Mouse (Mus musculus) liver, adult 2 months (tissue): Measurements from ENCODE around the gene Dnaja3. TPM values are rescaled to one million over a fixed set of nuclear protein-coding genes. Genes with fewer than 3 reads are reported as not detected.
A peak's percentile ranks its signal among the peaks of the same experiment; 100 is the strongest.

ENCODE experiments used
- DNase-seq: peaks from one replicate; pipeline ENCODE4 v3.0.0-alpha.2; 2011; ENCODE audit warnings: low read depth, low spot score; ENCODE audit errors: extremely low read depth
- H3K27ac ChIP-seq: fragments of 200-500 bp; replicated peaks from 2 replicates; pipeline ENCODE4 v1.5.1; 2012; ENCODE audit warnings: low read depth, mild to moderate bottlenecking, control low read depth, inconsistent platforms, low read length; ENCODE audit not compliant: insufficient read depth
- H3K27me3 ChIP-seq: fragments of 200-500 bp; 2 replicates; pipeline ENCODE4 v1.6.1; 2012; ENCODE audit warnings: mild to moderate bottlenecking, moderate library complexity, low read length, inconsistent platforms; ENCODE audit not compliant: control insufficient read depth, insufficient read depth
- H3K36me3 ChIP-seq: fragments of 200-500 bp; 2 replicates; pipeline ENCODE4 v1.6.1; 2012; ENCODE audit warnings: low read length, inconsistent platforms; ENCODE audit not compliant: control insufficient read depth, insufficient read depth
- H3K4me1 ChIP-seq: fragments of 200-500 bp; 2 replicates; pipeline ENCODE4 v1.6.1; 2011; ENCODE audit warnings: low read length; ENCODE audit not compliant: control insufficient read depth, insufficient read depth
- H3K4me3 ChIP-seq: fragments of 200-500 bp; 2 replicates; pipeline ENCODE4 v1.5.1; 2011; ENCODE audit warnings: low read depth, mild to moderate bottlenecking, control low read depth, low read length, moderate library complexity; ENCODE audit not compliant: insufficient read depth
- H3K79me2 ChIP-seq: fragments of 200-500 bp; 2 replicates; pipeline ENCODE4 v1.6.1; 2012; ENCODE audit warnings: inconsistent platforms, mild to moderate bottlenecking, low read length, moderate library complexity; ENCODE audit not compliant: control insufficient read depth, insufficient read depth
- H3K9ac ChIP-seq: fragments of 200-500 bp; 2 replicates; pipeline ENCODE4 v1.6.1; 2012; ENCODE audit warnings: low read depth, mild to moderate bottlenecking, control low read depth, inconsistent platforms, low read length
- CTCF ChIP-seq: fragments of 200-500 bp; IDR thresholded peaks from 2 replicates; pipeline ENCODE4 v1.5.1; 2011; ENCODE audit warnings: low read depth, low read length, control low read depth
- POLR2A ChIP-seq: fragments of 200-500 bp; IDR thresholded peaks from 2 replicates; pipeline ENCODE4 v1.6.1; 2011; ENCODE audit warnings: low read length, control low read depth; ENCODE audit not compliant: insufficient read depth; ENCODE audit errors: extremely low read depth
- WGBS: fragments of 180-500 bp; shearing (Covaris S2); methylation state at CpG from one replicate; pipeline ENCODE4 v1.1.7; 2018; 5-methylcytosine and 5-hydroxymethylcytosine counted together
- polyA plus RNA-seq: library from polyadenylated mRNA; depleted of rRNA; stranded (reverse); fragments of >200 nt; gene quantifications from 2 replicates; pipeline ENCODE4 v1.2.3, GENCODE M21; 2012
- total RNA-seq: library from RNA; depleted of rRNA; stranded (reverse); fragments of >200 nt; gene quantifications from 2 replicates; pipeline ENCODE4 v1.2.3, GENCODE M21; 2014

The Dnaja3 gene
- total and polyA plus RNA-seq, 2 experiments, result 37.7 to 76.3 TPM

GRCm38 (mm10) chr16:4658781-4659245 is 19.0 kb downstream of the Dnaja3 start:
- Histone ChIP-seq H3K4me1 (peaks cover 3% of the 10 kb centered on the region), H3K79me2 (no peaks in the 10 kb centered on the region), H3K9ac (no peak overlapping the region), H3K4me3 (no peak overlapping the region), H3K27me3 (no peaks in the 10 kb centered on the region), H3K27ac (no peak overlapping the region), H3K36me3 (peaks cover 5% of the 10 kb centered on the region; the same call in 1 of the 2 replicates)
- DNase-seq, result no peak
- TF ChIP-seq POLR2A, result no peak
- no peak for TF ChIP-seq CTCF
- WGBS, result 76% methylated on average over 11 of the region's 11 CpGs

GRCm38 (mm10) chr16:4659326-4659725 is 19.5 kb downstream of the Dnaja3 start:
- H3K4me1 ChIP-seq, result peaks cover 3% of the 10 kb centered on the region
- no peak overlapping the region for H3K4me3 ChIP-seq
- no peaks in the 10 kb centered on the region for H3K27me3 ChIP-seq
- no peak overlapping the region for H3K27ac ChIP-seq
- DNase-seq, result no peak
- H3K9ac ChIP-seq, result no peak overlapping the region
- no peaks in the 10 kb centered on the region for H3K79me2 ChIP-seq
- peaks cover 5% of the 10 kb centered on the region; the same call in 1 of the 2 replicates for H3K36me3 ChIP-seq
- 81% methylated on average over 2 of the region's 2 CpGs for WGBS
- no peak for TF ChIP-seq CTCF
- no peak for TF ChIP-seq POLR2A

GRCm38 (mm10) chr16:4661605-4662004 is 21.8 kb downstream of the Dnaja3 start:
- H3K36me3 ChIP-seq, result peaks cover 5% of the 10 kb centered on the region; the same call in 1 of the 2 replicates
- 92% methylated on average over 2 of the region's 2 CpGs for WGBS
- TF ChIP-seq POLR2A (no peak), CTCF (no peak)

GRCm38 (mm10) chr16:4663806-4664205 is 24.0 kb downstream of the Dnaja3 start:
- H3K27ac ChIP-seq, result no peak overlapping the region
- H3K79me2 ChIP-seq, result no peaks in the 10 kb centered on the region
- peaks cover 5% of the 10 kb centered on the region; the same call in 1 of the 2 replicates for H3K36me3 ChIP-seq
- no peaks in the 10 kb centered on the region for H3K4me1 ChIP-seq
- H3K27me3 ChIP-seq, result no peaks in the 10 kb centered on the region
- no peak overlapping the region for H3K4me3 ChIP-seq
- WGBS, result 92% methylated on average over 2 of the region's 2 CpGs
- DNase-seq, result no peak
- TF ChIP-seq POLR2A (no peak), CTCF (no peak)
- no peak overlapping the region for H3K9ac ChIP-seq

More at GRCm38 (mm10) chr16:4661605-4662004, 21.8 kb downstream of the Dnaja3 start:
- H3K4me3 ChIP-seq, result no peak overlapping the region
- no peaks in the 10 kb centered on the region for H3K79me2 ChIP-seq
- H3K27me3 ChIP-seq, result no peaks in the 10 kb centered on the region
- H3K4me1 ChIP-seq, result no peaks in the 10 kb centered on the region
- no peak for DNase-seq
- H3K9ac ChIP-seq, result no peak overlapping the region
- no peak overlapping the region for H3K27ac ChIP-seq

GRCm38 (mm10) chr16:4665726-4666125 is 25.9 kb downstream of the Dnaja3 start:
- TF ChIP-seq POLR2A, result no peak
- no peak for TF ChIP-seq CTCF
- H3K9ac ChIP-seq, result no peak overlapping the region
- peak; percentile 67 for DNase-seq
- no peak overlapping the region for H3K27ac ChIP-seq
- H3K36me3 ChIP-seq, result peaks cover 5% of the 10 kb centered on the region; the same call in 1 of the 2 replicates
- WGBS, result 19% methylated on average over 2 of the region's 2 CpGs
- no peaks in the 10 kb centered on the region for H3K4me1 ChIP-seq
- no peak overlapping the region for H3K4me3 ChIP-seq
- H3K79me2 ChIP-seq, result no peaks in the 10 kb centered on the region
- no peaks in the 10 kb centered on the region for H3K27me3 ChIP-seq

GRCm38 (mm10) chr16:4667190-4667808 is 27.5 kb downstream of the Dnaja3 start:
- peak; percentile 69 for DNase-seq
- Histone ChIP-seq H3K4me3 (no peak overlapping the region), H3K27ac (no peak overlapping the region), H3K4me1 (no peaks in the 10 kb centered on the region), H3K9ac (no peak overlapping the region), H3K79me2 (no peaks in the 10 kb centered on the region), H3K36me3 (peaks cover under 1% of the 10 kb centered on the region; the same call in 1 of the 2 replicates), H3K27me3 (no peaks in the 10 kb centered on the region)
- 45% methylated on average over 3 of the region's 3 CpGs for WGBS
- no peak for TF ChIP-seq POLR2A
- peak; percentile 93 for TF ChIP-seq CTCF
